Mouse (Mus musculus) telencephalon, adult 2 months (tissue): ENCODE results near the gene Med20.

Source experiments
- DNase-seq: peaks from one replicate; pipeline ENCODE4 v3.0.0-alpha.2; 2011; ENCODE audit warnings: low read depth, low spot score

Med20 gene

GRCm38 (mm10) chr17:47610849-47611660, at the start of gene Med20, which contains the start of the genes Bysl and Gm20517:
Gene Med20 (plus strand): TSS chr17:47611582.
Gene Bysl (minus strand): TSS chr17:47611492.
Gene Gm20517 (plus strand): TSS chr17:47611589.
- DNase-seq, result peak; percentile 95

GRCm38 (mm10) chr17:47562875-47563274, 48.5 kb upstream of the Med20 start:
- DNase-seq, result no peak

- no peak for DNase-seq
Measured at GRCm38 (mm10) chr17:47564612-47565011, 46.8 kb upstream of the Med20 start.

- no peak for DNase-seq
Measured at GRCm38 (mm10) chr17:47566133-47566532, 45.2 kb upstream of the Med20 start.

GRCm38 (mm10) chr17:47567271-47567670, 44.1 kb upstream of the Med20 start:
- no peak for DNase-seq

- DNase-seq, result no peak
Measured at GRCm38 (mm10) chr17:47568389-47568788, 43.0 kb upstream of the Med20 start.

- no peak for DNase-seq
Measured at GRCm38 (mm10) chr17:47568951-47569527, 42.3 kb upstream of the Med20 start.

GRCm38 (mm10) chr17:47571621-47572020, 39.8 kb upstream of the Med20 start:
- DNase-seq, result no peak

- DNase-seq, result no peak
Measured at GRCm38 (mm10) chr17:47572436-47572835, 38.9 kb upstream of the Med20 start.

GRCm38 (mm10) chr17:47574028-47574427, 37.4 kb upstream of the Med20 start:
- DNase-seq, result no peak

- DNase-seq, result no peak
Measured at GRCm38 (mm10) chr17:47574830-47575229, 36.6 kb upstream of the Med20 start.

- no peak for DNase-seq
Measured at GRCm38 (mm10) chr17:47578655-47579054, 32.7 kb upstream of the Med20 start.

GRCm38 (mm10) chr17:47580962-47581361, 30.4 kb upstream of the Med20 start:
- no peak for DNase-seq

- DNase-seq, result no peak
Measured at GRCm38 (mm10) chr17:47588517-47588916, 22.9 kb upstream of the Med20 start.

- no peak for DNase-seq
Measured at GRCm38 (mm10) chr17:47591073-47591472, 20.3 kb upstream of the Med20 start.

GRCm38 (mm10) chr17:47593215-47593853, 18.0 kb upstream of the Med20 start:
- DNase-seq, result peak; percentile 64

- no peak for DNase-seq
Measured at GRCm38 (mm10) chr17:47593854-47594182, 17.6 kb upstream of the Med20 start.

- DNase-seq, result no peak
Measured at GRCm38 (mm10) chr17:47594183-47594968, 17.0 kb upstream of the Med20 start.

GRCm38 (mm10) chr17:47594969-47595247, 16.5 kb upstream of the Med20 start:
- no peak for DNase-seq

GRCm38 (mm10) chr17:47595248-47596161, 15.9 kb upstream of the Med20 start:
- DNase-seq, result no peak
